Mouse (Mus musculus): ENCODE results near the gene Tmem98.

Tmem98 gene

GRCm38 (mm10) chr11:80791677-80792432 is 18.1 kb upstream of the Tmem98 start:
- DNase-seq (ENCODE audit: low read depth), result no peak

DNA sequence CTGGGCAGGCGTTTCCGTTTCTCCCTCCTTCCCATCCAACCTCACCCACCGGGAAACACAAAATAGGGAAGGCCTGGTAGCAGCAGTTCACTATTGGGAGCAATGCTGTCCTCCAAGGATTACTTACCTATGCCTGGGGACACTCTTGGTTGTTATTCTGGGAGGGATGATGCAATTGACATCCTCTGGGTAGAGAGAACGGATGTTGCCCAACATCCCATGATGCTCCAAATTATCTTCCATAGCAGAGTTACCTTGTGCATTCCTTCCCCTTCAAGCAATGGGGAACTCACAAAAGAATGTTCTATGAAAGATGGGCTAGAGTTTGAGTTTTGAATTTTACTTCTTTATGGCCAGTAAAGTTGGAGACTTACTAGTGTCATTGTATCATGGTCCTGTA is 16.6 kb upstream of the Tmem98 start:
- DNase-seq (ENCODE audit: low read depth), result no peak

DNA sequence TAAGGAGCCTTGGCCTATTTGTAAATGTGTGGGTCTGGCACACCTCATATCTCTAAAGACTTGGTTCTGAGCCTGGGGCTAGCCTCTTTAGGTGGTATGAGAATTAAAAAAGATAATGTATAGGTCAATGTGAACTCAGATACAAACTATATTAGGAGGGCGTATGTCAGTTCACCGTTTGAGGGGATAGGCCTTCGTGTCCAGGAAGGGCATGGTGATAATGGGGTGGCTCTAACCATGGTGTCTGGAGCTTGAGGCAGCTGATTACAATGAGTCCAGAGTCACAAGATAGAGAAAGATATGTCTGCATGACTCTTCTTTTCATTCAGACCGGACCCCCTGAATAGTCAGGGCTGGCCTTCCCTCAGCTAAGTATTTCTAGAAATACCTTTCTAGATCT is 15.7 kb upstream of the Tmem98 start:
- DNase-seq (ENCODE audit: low read depth), result no peak

GRCm38 (mm10) chr11:80795431-80795830 is 14.5 kb upstream of the Tmem98 start:
- no peak for DNase-seq (ENCODE audit: low read depth)

DNA sequence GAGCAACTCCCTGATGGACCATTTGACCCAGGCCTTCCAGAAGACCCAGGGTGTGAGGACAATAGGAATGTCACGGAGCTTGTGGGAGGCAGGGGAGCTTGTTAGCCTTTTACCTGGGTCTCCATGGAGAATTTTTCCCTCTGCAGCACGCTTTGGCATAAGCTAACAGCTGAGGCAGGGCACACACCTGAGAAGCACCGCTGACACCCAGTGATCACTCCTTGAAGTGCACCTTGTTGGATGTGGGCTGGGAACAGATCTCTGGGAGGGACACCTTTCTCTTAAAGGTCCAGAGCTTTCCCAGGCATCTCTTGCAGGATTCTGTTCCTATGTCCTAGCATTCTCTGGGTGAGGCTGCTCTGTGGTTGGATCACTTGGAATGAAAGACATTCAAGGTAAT is 10.0 kb upstream of the Tmem98 start:
- DNase-seq (ENCODE audit: low read depth), result no peak

GRCm38 (mm10) chr11:80802706-80803105 is 7.3 kb upstream of the Tmem98 start:
- DNase-seq (ENCODE audit: low read depth), result no peak

DNA sequence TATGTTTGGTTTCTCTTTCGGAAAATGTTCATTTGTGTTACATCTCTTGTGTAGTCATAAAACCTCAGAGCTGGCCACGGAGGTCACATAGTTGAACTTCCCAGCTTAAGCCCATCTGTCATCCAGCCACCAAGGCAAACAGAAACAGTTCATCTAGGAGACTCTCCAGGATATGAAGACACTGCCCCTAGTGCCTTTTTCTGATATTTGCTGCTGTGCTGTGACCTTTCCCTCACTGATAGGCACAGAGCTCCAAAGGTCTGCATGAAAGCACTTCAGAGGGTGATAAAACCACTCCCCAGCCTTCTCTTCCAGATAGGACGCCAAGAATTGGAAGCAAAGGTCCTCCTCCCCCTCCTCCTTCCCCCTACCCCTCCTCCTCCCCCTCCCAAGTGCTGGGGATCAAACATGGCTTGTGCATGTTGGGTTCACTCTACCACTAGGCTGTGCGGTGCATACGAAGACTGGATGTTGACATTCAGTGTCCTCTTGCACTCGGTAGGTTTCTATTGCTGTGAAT is 1.4 kb upstream of the Tmem98 start:
- no peak for DNase-seq (ENCODE audit: low read depth)

DNA sequence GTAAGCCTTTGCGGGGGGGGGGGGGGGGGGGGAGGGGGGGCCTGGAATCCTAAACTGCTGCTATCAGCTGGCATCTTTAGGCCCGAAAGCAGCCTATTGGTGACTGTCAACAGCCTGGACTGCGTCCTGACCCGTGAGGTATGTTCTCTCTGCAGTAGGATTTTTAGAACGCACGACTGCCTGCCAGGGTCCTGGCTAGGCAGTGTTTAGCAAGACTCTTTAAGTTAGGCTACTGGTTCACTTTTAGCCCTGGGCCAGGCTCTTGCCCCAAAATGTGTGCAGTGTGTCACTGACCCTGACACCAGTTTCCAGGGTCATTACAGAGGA is 346 bp upstream of the Tmem98 start:
- DNase-seq (ENCODE audit: low read depth), result no peak

DNA sequence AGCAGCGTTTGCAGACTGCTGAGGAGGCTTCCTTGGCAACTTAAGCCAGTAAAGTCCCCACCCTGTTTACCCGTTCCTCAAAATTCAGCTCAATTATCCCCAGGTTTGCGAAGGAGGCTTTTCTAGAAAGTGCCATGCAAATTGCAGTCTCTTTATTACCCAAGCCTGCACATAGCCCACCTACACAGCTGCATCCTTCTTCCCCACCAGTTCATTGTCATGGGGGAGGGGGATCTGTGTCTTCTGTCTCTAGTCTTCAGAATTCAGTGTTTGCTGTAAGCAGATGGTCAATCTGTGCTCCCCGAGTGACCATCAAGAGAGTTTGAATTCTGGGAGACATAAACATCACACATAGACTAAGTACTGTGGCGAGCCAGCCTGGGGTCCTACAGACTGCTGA is 1.2 kb downstream of the Tmem98 start:
- no peak for DNase-seq (ENCODE audit: low read depth)

DNA sequence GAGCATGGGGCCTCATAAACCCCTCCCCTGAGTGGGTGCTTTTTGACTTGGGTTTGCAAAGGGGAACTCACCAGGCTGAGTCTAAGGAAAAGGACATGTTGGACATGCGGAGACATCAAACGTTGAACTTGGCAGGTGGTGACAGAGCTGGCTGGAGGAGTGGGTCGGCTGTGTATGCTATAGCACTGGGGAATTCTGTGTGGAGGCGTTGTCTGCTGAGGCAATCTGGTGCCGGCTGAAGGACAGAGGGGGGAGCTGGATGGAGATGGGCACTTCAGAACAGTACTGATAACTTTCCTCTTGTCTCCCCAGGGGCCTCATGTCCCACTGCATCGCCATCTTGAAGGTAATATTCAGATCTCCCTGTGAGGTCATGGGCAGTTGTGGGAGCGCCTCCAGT is 5.4 kb downstream of the Tmem98 start:
- no peak for DNase-seq (ENCODE audit: low read depth)

DNA sequence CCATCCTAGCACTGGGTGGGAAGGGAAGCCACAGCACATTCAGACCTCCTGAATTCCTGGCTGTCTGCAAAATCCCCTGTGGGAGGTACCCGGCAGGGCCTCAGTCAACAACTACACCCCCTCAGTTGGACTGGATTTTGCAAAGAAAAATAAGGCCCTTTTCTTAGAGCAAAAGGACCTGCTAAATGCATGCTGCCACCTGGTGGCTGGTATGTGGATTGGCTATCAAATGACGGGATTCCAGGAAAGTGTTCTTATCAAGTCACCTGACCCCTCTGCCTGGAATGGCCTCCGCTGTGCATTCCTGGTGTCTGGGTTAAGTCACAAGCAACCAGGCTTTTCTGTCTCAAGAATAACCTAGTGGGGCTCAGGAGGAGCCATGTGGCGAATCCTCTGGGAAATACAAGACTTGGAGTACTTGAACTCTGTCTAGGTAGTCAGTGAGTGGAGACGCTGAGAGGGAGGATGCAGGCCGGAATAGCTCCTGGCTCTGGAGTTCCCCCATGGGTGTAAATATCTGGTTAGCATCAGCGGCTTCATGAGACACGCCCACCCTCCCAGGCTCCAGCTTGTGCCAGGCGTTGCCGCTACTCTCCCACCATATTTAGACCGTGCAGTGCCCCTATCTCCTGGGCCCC is 8.2 kb downstream of the Tmem98 start:
- peak; percentile 50 for DNase-seq (ENCODE audit: low read depth)

GRCm38 (mm10) chr11:80820085-80820484 is 10.1 kb downstream of the Tmem98 start:
- no peak for DNase-seq (ENCODE audit: low read depth)

DNA sequence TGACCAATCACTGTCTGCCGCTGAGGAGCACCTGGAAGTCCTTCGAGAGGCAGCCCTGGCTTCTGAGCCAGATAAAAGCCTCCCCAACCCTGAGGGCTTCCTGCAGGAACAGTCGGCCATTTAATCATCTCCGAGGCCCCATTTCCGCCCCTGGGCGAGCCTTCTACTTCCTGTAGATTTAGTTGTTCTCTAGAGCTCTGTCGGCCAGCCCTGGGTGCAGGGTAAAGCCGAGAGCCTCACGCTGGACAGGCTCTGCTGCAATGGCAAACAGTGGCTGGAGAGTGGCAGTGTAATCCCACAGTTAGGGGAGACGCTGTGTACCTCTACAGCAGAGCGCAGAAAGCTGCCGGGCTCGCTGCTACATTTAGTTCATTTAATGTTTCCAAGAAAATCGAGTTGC is 11.3 kb downstream of the Tmem98 start:
- DNase-seq (ENCODE audit: low read depth), result no peak

- no peak for DNase-seq (ENCODE audit: low read depth)
Observed at GRCm38 (mm10) chr11:80821794-80822193, 11.8 kb downstream of the Tmem98 start.

GRCm38 (mm10) chr11:80835395-80835794 is 25.4 kb downstream of the Tmem98 start:
- no peak for DNase-seq (ENCODE audit: low read depth)

DNA sequence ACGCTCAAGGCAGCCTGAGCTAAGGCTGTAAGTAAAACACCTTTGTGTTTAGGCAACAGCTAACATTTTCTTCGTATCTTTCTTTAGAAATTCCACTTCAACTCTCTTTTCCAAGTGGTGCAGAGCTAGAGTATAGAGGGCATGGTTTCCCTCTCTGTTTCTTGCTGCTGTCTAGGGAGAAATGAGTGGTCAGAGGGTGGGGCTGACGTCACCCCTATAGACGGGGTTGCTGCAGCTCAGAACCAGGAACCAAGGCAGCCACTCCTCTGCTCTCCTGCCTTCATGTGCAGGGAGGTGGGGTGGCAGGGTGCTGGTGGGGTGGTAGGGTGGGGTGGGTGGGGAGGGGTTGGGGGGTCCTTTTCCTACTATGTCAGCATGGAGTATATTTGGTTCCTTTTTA is 25.9 kb downstream of the Tmem98 start:
- no peak for DNase-seq (ENCODE audit: low read depth)

DNA sequence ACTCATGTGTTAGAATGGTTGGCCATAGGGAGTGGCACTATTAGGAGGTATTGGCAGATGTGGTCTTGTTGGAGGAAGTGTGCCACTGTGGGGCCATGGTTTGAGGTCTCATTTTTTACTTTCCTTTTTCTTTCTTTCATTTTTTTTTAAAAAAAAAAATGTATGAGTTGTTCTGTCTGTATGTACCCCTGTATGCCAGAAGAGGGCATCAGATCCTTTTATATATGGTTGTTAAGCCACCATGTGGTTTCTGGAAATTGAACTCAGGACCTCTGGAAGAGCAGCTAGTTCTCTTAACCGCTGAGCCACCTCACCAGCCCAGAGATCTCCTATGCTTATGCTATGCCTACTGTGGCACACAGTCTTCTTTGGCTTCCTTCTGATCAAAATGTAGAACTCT is 28.7 kb downstream of the Tmem98 start:
- no peak for DNase-seq (ENCODE audit: low read depth)

- no peak for DNase-seq (ENCODE audit: low read depth)
Observed at GRCm38 (mm10) chr11:80843435-80843834, 33.5 kb downstream of the Tmem98 start.

- no peak for DNase-seq (ENCODE audit: low read depth)
Observed at GRCm38 (mm10) chr11:80845486-80845885, 35.5 kb downstream of the Tmem98 start.

DNA sequence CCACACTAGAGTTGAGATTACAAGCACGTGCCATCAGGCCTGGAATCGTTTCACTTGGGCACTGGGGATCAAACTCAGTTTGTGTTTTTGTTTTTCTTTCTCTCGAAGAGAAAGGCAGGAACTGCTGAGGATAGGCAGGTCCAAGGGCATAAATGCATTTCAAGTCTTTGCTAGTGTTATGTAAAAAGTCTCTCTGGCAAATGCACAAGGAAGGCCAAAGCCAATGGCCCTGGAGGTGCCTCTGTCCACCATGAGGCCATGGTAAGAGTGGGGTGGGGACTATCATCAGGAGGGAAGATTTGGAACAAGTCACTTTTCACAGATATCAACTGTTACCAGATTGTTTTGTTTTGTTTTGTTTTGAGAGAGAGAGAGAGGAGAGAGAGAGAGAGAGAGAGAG is 36.1 kb downstream of the Tmem98 start:
- no peak for DNase-seq (ENCODE audit: low read depth)

DNA sequence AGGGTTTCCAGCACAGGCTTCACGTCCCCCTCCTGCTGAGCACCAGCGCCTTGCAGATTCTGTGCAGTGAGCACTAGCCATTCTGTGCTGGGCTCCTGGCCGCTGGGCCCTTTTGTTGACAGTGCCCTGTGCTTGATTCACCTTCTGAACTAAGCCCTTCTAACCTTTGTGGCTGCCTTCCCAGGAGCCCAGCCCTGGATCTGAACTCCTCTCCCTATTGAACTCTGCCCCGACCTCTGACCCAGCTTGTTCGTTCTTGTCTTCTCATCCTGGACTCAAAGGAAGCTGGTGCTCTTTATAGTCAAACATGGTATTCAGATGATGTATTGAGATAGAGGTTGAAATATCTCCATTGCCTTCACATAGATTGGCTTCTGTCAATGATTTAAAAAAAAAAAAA is 38.2 kb downstream of the Tmem98 start:
- DNase-seq (ENCODE audit: low read depth), result no peak

DNA sequence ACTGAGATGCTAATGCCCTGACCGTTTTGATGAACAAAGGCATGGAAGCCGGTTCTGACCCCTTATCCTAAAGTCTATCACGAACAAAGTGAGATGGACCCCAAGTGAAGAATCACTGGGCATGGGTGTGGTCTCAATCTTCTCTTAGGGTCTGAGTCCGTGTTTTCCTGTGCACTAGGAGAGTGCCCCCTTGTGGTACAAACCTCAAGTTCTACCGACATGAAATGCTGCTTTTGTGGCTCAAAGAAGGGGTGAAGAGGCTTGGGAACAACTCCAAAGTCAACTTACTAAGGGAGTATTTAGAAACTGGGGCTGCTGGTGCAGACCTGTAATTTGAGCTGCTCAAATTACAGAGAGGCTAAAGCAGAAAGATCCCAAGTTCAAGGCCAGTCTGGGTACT is 41.9 kb downstream of the Tmem98 start:
- no peak for DNase-seq (ENCODE audit: low read depth)

DNA sequence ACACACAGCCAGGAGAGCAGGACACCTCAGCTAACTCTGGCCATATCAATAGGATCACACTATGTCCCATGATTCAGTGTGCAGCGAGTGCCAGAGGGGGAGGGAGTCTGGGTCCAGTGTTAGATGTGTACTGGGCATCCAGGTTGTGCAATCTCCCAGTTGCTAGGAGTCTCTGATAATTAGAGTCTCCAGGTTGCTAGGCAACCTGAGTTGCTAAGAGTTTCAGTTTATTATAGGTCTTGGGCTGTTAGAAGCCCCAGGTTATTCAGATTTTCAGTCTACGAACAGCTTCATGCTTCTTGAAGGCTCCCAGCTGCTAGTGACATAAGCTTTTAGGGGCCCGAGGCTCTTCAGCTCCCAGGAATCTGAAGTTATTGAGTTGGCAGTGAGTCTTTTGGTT is 43.0 kb downstream of the Tmem98 start:
- no peak for DNase-seq (ENCODE audit: low read depth)

DNA sequence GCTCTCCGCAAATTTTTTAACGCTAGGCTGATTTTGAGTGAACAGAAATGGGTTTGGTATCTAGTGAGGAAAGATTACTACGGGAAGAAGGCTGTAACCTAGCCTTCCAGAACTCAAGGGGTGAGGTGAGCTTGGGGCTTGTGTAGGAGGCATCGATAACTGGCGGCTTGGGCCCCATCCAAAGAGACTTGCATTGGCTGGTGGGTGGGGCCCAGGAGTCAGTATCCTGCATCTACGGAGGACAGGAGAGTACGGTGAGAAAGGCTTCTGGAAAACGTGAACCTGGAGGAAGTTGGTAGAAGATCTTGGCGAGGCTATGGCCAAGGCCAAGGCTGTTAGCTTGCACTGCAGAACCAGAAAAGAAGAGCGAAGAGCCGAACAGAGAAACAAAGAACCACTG is 44.5 kb downstream of the Tmem98 start:
- DNase-seq (ENCODE audit: low read depth), result no peak
